Mouse (Mus musculus): Measurements from ENCODE around the gene Abi3bp. TPM values are rescaled to one million over a fixed set of nuclear protein-coding genes. Genes with fewer than 3 reads are reported as not detected.

Gene Abi3bp
- polyA plus RNA-seq, 1 experiment: 0.76 TPM

GRCm38 (mm10) chr16:56677146-56677545, 199.5 kb downstream of the Abi3bp start:
- TF ChIP-seq POLR2A (IDR thresholded peaks at IDR 0.05; ENCODE audit: low read depth, low read length) (no peak), CTCF (IDR thresholded peaks at IDR 0.05; ENCODE audit: extremely low read depth, insufficient read length, insufficient replicate concordance, low read depth, low read length) (no peak)
- WGBS: 72% methylated on average over 4 of the region's 4 CpGs

GRCm38 (mm10) chr16:56681010-56681645, 203.4 kb downstream of the Abi3bp start:
- H3K27ac ChIP-seq (ENCODE audit: insufficient read depth, low read depth, low read length): no peak overlapping the region
- no peaks in the 10 kb centered on the region for H3K4me1 ChIP-seq (ENCODE audit: control insufficient read depth, insufficient read depth, insufficient read length, low read length)
- no peak for TF ChIP-seq POLR2A (IDR thresholded peaks at IDR 0.05; ENCODE audit: low read depth, low read length)
- no peak for TF ChIP-seq CTCF (IDR thresholded peaks at IDR 0.05; ENCODE audit: extremely low read depth, insufficient read length, insufficient replicate concordance, low read depth, low read length)
- H3K36me3 ChIP-seq (ENCODE audit: control insufficient read depth, insufficient read depth, low read length): peaks cover 18% of the 10 kb centered on the region
- no peaks in the 10 kb centered on the region for H3K27me3 ChIP-seq (ENCODE audit: control insufficient read depth, insufficient read depth, low read length)
- H3K4me3 ChIP-seq (ENCODE audit: low read depth, low read length): no peak overlapping the region
- WGBS: 84% methylated on average over 8 of the region's 8 CpGs

More at GRCm38 (mm10) chr16:56677146-56677545, 199.5 kb downstream of the Abi3bp start:
- no peaks in the 10 kb centered on the region for H3K27me3 ChIP-seq (ENCODE audit: control insufficient read depth, insufficient read depth, low read length)
- no peaks in the 10 kb centered on the region for H3K36me3 ChIP-seq (ENCODE audit: control insufficient read depth, insufficient read depth, low read length)
- H3K4me3 ChIP-seq (ENCODE audit: low read depth, low read length): no peak overlapping the region
- H3K4me1 ChIP-seq (ENCODE audit: control insufficient read depth, insufficient read depth, insufficient read length, low read length): no peaks in the 10 kb centered on the region
- no peak overlapping the region for H3K27ac ChIP-seq (ENCODE audit: insufficient read depth, low read depth, low read length)

GRCm38 (mm10) chr16:56686747-56687146, 209.1 kb downstream of the Abi3bp start:
- Histone ChIP-seq H3K4me1 (ENCODE audit: control insufficient read depth, insufficient read depth, insufficient read length, low read length) (no peaks in the 10 kb centered on the region), H3K4me3 (ENCODE audit: low read depth, low read length) (no peak overlapping the region), H3K36me3 (ENCODE audit: control insufficient read depth, insufficient read depth, low read length) (peaks cover 49% of the 10 kb centered on the region), H3K27me3 (ENCODE audit: control insufficient read depth, insufficient read depth, low read length) (no peaks in the 10 kb centered on the region), H3K27ac (ENCODE audit: insufficient read depth, low read depth, low read length) (no peak overlapping the region)
- TF ChIP-seq CTCF (IDR thresholded peaks at IDR 0.05; ENCODE audit: extremely low read depth, insufficient read length, insufficient replicate concordance, low read depth, low read length) (no peak), POLR2A (IDR thresholded peaks at IDR 0.05; ENCODE audit: low read depth, low read length) (no peak)
- WGBS: 82% methylated on average over 5 of the region's 5 CpGs

GRCm38 (mm10) chr16:56690715-56691114, 213.0 kb downstream of the Abi3bp start:
- TF ChIP-seq CTCF (IDR thresholded peaks at IDR 0.05; ENCODE audit: extremely low read depth, insufficient read length, insufficient replicate concordance, low read depth, low read length): no peak
- H3K36me3 ChIP-seq (ENCODE audit: control insufficient read depth, insufficient read depth, low read length): peaks cover 50% of the 10 kb centered on the region
- H3K4me3 ChIP-seq (ENCODE audit: low read depth, low read length): no peak overlapping the region
- no peak overlapping the region for H3K27ac ChIP-seq (ENCODE audit: insufficient read depth, low read depth, low read length)
- H3K4me1 ChIP-seq (ENCODE audit: control insufficient read depth, insufficient read depth, insufficient read length, low read length): no peaks in the 10 kb centered on the region
- H3K27me3 ChIP-seq (ENCODE audit: control insufficient read depth, insufficient read depth, low read length): no peaks in the 10 kb centered on the region
- 83% methylated on average over 7 of the region's 7 CpGs for WGBS

- Histone ChIP-seq H3K36me3 (ENCODE audit: control insufficient read depth, insufficient read depth, low read length) (peaks cover 54% of the 10 kb centered on the region), H3K4me3 (ENCODE audit: low read depth, low read length) (no peak overlapping the region), H3K27ac (ENCODE audit: insufficient read depth, low read depth, low read length) (no peak overlapping the region), H3K4me1 (ENCODE audit: control insufficient read depth, insufficient read depth, insufficient read length, low read length) (no peaks in the 10 kb centered on the region), H3K27me3 (ENCODE audit: control insufficient read depth, insufficient read depth, low read length) (no peaks in the 10 kb centered on the region)
- TF ChIP-seq CTCF (IDR thresholded peaks at IDR 0.05; ENCODE audit: extremely low read depth, insufficient read length, insufficient replicate concordance, low read depth, low read length) (no peak), POLR2A (IDR thresholded peaks at IDR 0.05; ENCODE audit: low read depth, low read length) (no peak)
- WGBS: 70% methylated on average over 2 of the region's 2 CpGs
Measured at GRCm38 (mm10) chr16:56696448-56696847, 218.8 kb downstream of the Abi3bp start.

- Histone ChIP-seq H3K4me1 (ENCODE audit: control insufficient read depth, insufficient read depth, insufficient read length, low read length) (no peaks in the 10 kb centered on the region), H3K27me3 (ENCODE audit: control insufficient read depth, insufficient read depth, low read length) (no peaks in the 10 kb centered on the region), H3K27ac (ENCODE audit: insufficient read depth, low read depth, low read length) (no peak overlapping the region), H3K4me3 (ENCODE audit: low read depth, low read length) (no peak overlapping the region), H3K36me3 (ENCODE audit: control insufficient read depth, insufficient read depth, low read length) (peaks cover 55% of the 10 kb centered on the region)
- WGBS: 88% methylated on average over 3 of the region's 3 CpGs
- TF ChIP-seq CTCF (IDR thresholded peaks at IDR 0.05; ENCODE audit: extremely low read depth, insufficient read length, insufficient replicate concordance, low read depth, low read length) (no peak), POLR2A (IDR thresholded peaks at IDR 0.05; ENCODE audit: low read depth, low read length) (no peak)
Measured at GRCm38 (mm10) chr16:56700898-56701297, 223.2 kb downstream of the Abi3bp start.

- no peak overlapping the region for H3K27ac ChIP-seq (ENCODE audit: insufficient read depth, low read depth, low read length)
- H3K27me3 ChIP-seq (ENCODE audit: control insufficient read depth, insufficient read depth, low read length): no peaks in the 10 kb centered on the region
- TF ChIP-seq POLR2A (IDR thresholded peaks at IDR 0.05; ENCODE audit: low read depth, low read length) (no peak), CTCF (IDR thresholded peaks at IDR 0.05; ENCODE audit: extremely low read depth, insufficient read length, insufficient replicate concordance, low read depth, low read length) (no peak)
- WGBS: 70% methylated on average over 3 of the region's 3 CpGs
- peaks cover 5% of the 10 kb centered on the region; the same call in 1 of the 2 replicates for H3K4me1 ChIP-seq (ENCODE audit: control insufficient read depth, insufficient read depth, insufficient read length, low read length)
- H3K4me3 ChIP-seq (ENCODE audit: low read depth, low read length): no peak overlapping the region
- peaks cover 59% of the 10 kb centered on the region for H3K36me3 ChIP-seq (ENCODE audit: control insufficient read depth, insufficient read depth, low read length)
Measured at GRCm38 (mm10) chr16:56705731-56706130, 228.1 kb downstream of the Abi3bp start.

Measured in small intestine, adult 2 months (tissue).